Mouse (Mus musculus): Measurements from ENCODE around the gene Pdia4. TPM values are rescaled to one million over a fixed set of nuclear protein-coding genes. Genes with fewer than 3 reads are reported as not detected.

Gene Pdia4
- total RNA-seq, 2 experiments from 2014 or later = 54.7 to 58.1 TPM

DNA sequence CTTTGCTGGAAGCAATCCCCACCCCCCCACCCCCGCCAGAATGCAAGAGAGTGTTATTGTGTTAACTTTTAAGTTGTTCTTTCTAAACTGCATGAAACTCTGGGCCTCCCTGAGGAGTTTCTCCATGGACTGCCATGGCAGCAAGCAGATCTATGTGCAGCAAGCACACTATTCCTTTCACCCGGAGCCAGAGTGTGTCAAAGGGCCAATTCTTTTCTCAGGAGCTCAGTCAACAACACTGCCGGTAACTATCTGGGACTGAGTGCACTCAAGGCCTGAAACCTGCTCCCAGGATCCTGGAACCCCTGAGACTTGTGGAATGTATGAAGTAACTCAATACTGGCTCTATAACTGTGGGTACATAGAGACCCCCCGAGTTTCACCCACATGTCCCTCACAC, 4.2 kb downstream of the Pdia4 start:
- no peak for DNase-seq (ENCODE audit: extremely low spot score in 1 of 2, low spot score in 2 of 2)
- H3K4me3 ChIP-seq = no peak overlapping the region
- intact Hi-C loops (cut with DNase I) = no loop called here
- TF ChIP-seq CTCF (IDR thresholded peaks at IDR 0.05) = no peak
- H3K27ac ChIP-seq = no peak overlapping the region

DNA sequence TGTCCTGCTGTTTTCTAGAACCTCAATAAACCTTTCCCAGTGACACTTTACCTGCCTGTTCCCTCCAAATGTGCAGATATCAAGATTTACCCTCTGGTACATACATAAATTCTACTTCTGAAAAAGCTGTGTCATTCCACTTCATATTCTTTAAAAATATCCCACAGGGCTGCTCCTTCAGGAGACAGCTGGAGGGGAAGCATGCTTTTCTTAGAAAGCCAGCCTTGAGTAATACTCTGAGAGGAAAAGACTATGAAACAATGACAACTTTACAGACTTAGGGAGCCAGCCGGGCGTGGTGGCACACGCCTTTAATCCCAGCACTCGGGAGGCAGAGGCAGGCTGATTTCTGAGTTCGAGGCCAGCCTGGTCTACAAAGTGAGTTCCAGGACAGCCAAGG, 4.7 kb downstream of the Pdia4 start:
- intact Hi-C loops (cut with DNase I) = no loop called here
- peak overlapping the region; percentile 42; the same call in 1 of the 2 replicates for H3K27ac ChIP-seq

DNA sequence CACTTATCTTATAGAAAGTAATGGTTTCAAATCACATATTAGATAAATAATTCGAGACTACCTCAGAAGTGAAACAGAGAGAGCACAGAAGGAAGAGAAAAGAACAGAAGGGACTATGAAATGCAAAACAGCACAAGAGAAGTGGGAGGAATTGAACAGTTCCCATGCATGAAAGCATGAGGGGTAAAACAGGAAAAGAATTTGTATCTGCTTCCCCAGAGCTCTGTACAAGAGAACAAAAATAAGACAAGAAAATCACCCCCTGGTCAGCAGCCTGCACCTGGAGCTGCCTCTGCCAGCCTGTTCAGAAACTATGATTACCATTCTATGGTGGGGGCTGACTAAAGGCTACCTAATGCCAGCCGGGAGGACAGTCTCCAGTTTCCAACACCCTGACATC, 5.8 kb downstream of the Pdia4 start:
- Histone ChIP-seq H3K27ac (no peak overlapping the region), H3K4me3 (no peak overlapping the region)
- DNase-seq (ENCODE audit: extremely low spot score in 1 of 2, low spot score in 2 of 2) = no peak
- intact Hi-C loops (cut with DNase I) = no loop called here
- TF ChIP-seq CTCF (IDR thresholded peaks at IDR 0.05) = no peak

More for the DNA sequence above, 4.7 kb downstream of the Pdia4 start:
- DNase-seq (ENCODE audit: extremely low spot score in 1 of 2, low spot score in 2 of 2) = no peak
- no peak for TF ChIP-seq CTCF (IDR thresholded peaks at IDR 0.05)
- H3K4me3 ChIP-seq = no peak overlapping the region

DNA sequence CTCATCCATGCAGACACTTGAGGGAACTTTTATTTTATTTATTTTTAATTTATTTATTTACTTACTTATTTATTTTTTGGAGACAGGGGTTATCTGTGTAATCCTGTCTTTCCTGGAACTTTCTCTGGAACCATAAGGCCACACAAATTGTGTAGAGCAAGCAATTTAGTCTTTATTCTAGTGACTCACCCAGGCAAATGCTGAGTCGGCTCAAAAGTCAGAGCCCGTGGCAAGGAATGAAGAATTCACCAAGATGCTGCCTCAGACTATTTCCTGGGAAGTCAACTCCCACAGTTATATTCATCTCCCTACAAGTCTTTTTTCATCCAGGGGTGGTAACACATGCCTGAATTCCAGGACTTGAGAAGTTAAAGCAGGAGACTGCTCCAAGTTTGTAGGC, 7.7 kb downstream of the Pdia4 start:
- Histone ChIP-seq H3K4me3 (no peak overlapping the region), H3K27ac (no peak overlapping the region)
- no peak for TF ChIP-seq CTCF (IDR thresholded peaks at IDR 0.05)
- intact Hi-C loops (cut with DNase I) = no loop called here
- no peak for DNase-seq (ENCODE audit: extremely low spot score in 1 of 2, low spot score in 2 of 2)

DNA sequence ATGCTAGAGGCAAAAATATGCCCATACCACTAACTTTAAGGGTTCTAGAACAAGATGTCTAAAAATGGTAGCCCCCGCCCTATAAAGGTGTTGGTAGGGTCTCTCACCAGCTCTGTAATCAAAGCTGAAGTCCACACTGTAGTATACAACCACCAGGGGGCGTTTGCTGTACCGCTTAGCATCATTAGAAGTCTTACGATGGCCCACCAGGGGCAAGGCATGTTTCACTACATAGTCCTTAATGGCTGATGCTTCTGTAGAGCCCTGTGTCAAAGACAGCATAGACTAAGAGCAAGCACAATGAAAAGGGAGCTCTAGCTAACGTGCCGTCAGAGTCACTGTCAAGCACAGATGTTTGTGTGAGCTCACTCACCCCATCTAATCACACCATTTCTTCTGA, 14.2 kb downstream of the Pdia4 start:
- no peak overlapping the region for H3K4me3 ChIP-seq
- no peak overlapping the region for H3K27ac ChIP-seq
- no peak for DNase-seq (ENCODE audit: extremely low spot score in 1 of 2, low spot score in 2 of 2)
- intact Hi-C loops (cut with DNase I) = loop anchor here (1.0 kb wide), 1 partner anchor 30 kb away; no protein-coding TSS in a partner anchor
- peak; percentile 86 for TF ChIP-seq CTCF (IDR thresholded peaks at IDR 0.05)

DNA sequence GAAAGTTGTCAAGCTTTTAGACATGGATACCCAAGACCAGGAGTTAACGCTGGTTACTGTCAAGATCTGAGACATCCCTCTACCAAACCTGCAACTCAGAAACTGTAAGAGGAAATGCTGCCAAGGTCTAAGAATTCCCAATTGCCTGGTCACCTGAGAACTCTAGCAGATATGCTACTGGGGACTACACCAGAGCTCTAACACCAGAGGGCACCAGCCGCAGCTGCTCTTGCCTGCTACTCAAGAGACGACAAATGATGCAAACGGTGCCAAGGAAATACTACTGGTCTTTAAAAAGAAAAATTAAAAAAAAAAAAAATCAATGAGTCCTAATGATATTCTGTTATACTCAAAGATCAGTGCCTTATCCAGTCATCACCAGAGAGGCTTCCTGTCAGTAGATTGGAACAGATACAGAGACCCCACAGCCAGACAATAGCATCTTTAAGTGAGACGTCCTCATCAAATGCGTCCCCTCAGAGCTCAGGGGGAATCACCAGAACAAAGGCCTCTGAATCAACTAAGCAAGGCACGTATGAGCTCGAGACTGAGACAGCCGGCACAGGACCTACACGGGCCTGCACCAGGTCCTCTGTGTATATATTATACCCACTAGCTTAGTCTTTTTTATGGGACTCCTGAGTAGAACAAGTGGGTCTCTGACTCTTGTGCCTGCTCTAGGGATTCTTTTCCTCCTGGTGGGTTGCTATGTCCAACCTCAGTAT, 19.0 kb downstream of the Pdia4 start:
- TF ChIP-seq CTCF (IDR thresholded peaks at IDR 0.05) = peak; percentile 59
- DNase-seq (ENCODE audit: extremely low spot score in 1 of 2, low spot score in 2 of 2) = peak in 1 of 2 experiments; percentile 30
- Histone ChIP-seq H3K4me3 (no peak overlapping the region), H3K27ac (no peak overlapping the region)
- intact Hi-C loops (cut with DNase I) = no loop called here

DNA sequence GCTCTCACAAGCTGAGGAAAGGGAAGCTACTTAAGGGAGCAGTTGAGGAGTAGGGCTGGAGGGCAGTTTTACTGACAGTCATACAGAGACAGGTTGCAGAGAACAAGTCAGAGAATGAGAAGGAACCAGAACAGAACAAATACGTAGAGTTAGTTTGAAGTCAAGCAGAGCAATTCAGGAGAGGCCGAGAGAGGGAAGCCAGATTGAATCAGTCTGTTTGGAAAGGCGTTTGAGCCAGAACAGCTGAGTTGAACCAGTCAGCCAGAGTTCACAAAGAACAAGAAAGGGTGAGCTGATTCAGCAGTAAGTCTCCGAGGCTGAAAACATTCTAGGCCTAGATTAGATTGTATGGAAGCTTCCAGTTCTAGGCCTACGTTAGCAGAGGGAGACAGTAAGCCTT, 19.9 kb downstream of the Pdia4 start:
- intact Hi-C loops (cut with DNase I) = no loop called here

DNA sequence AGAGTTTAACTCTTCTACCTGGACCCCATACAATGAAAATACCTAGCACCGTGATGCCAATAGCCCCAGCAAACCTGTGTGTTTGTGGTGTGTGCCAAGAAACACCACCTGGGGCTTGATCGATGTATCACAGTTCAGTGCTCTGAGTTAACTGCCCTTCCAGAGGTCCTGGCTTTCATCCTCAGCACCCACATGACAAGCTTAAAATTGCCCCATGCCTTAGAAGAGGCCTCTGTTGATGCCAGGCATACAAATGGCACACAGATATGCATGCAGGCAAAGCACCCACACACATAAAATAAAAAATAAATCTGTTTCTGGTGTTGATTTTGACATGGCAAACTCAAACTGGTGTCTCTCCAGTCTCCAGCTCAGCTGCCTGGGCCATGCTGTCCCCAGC, 20.7 kb downstream of the Pdia4 start:
- no peak for DNase-seq (ENCODE audit: extremely low spot score in 1 of 2, low spot score in 2 of 2)
- no peak for TF ChIP-seq CTCF (IDR thresholded peaks at IDR 0.05)
- Histone ChIP-seq H3K27ac (no peak overlapping the region), H3K4me3 (no peak overlapping the region)
- intact Hi-C loops (cut with DNase I) = no loop called here

More for the DNA sequence above, 19.9 kb downstream of the Pdia4 start:
- no peak for TF ChIP-seq CTCF (IDR thresholded peaks at IDR 0.05)
- no peak overlapping the region for H3K27ac ChIP-seq
- H3K4me3 ChIP-seq = no peak overlapping the region
- no peak for DNase-seq (ENCODE audit: extremely low spot score in 1 of 2, low spot score in 2 of 2)

DNA sequence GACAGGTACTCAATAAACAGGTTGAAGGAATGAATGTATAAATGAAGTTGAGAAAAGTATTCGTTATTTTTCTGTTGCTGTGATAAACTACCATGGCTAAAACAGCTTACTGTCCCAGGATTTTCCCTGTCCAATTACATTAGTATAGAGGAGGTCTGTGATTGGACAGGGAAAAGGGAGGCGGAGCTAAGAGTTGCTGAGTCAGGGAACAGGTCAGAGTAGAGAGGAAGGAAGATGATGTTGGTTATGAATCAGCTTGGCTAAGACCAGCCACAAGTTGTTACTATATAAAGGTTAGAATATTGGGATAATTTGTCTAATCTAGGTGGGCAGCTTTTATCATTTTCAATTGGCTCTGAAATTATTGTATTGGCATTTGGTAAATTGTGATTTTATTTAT, 22.5 kb downstream of the Pdia4 start:
- TF ChIP-seq CTCF (IDR thresholded peaks at IDR 0.05) = no peak
- H3K27ac ChIP-seq = no peak overlapping the region
- DNase-seq (ENCODE audit: extremely low spot score in 1 of 2, low spot score in 2 of 2) = no peak
- no peak overlapping the region for H3K4me3 ChIP-seq
- intact Hi-C loops (cut with DNase I) = no loop called here

DNA sequence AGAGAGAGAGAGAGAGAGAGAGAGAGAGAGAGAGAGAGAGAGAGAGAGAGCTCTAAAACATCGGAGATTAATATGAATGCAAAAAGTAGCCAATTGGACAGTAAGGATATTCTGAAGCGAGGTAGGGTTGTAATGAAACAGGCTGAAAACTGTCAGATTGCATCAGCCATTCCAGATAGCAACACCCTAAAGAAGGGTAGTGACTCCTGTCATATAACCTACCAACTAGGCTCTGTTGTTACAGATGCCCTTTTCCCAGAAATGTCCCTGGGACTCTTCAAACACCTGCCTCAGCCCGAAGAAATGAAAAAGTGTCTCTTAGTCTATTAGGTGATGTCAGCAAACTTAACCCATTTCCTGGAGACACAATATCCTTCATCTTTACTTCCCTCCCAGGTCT, 24.4 kb downstream of the Pdia4 start:
- no peak for DNase-seq (ENCODE audit: extremely low spot score in 1 of 2, low spot score in 2 of 2)
- intact Hi-C loops (cut with DNase I) = no loop called here
- no peak for TF ChIP-seq CTCF (IDR thresholded peaks at IDR 0.05)
- H3K4me3 ChIP-seq = peak overlapping the region; percentile 66
- peak overlapping the region; percentile 78 for H3K27ac ChIP-seq

DNA sequence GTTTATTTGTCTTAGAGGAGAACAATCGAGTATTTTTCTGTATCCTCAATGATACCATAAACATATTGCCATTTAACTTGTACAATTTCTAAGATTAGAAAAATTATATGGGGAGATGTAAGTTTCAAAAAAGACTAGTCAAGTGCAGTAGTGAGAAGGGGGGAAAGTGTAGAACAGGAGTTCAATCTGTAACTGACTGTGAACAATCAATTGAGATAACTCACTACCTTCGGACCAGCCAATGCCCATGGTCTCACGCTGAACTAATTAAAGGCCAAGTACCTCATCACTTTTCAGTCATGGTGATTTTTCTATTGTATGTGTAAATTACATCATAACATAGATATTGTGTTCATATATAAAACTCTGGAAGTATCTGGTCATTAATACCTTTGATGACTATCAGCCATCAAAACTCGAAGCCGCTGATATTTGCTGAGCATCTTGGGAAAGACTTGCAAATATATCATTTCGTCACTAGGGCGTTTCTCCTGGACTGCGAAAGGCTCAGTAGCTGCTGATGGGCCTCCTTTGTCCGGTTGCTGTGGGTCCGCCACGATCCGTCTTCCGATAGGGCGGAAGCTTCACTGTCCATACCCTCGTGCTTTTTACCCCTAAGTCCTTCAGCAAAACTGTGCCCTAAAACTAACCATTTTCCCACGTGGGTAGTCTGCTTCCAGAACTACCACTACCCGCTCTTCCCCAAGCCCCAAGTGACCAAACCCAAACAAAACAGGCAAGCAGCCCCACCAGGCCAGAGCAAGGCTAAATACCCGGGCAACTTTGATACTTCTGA, 25.1 kb downstream of the Pdia4 start:
- Histone ChIP-seq H3K27ac (peak overlapping the region; percentile 99), H3K4me3 (peak overlapping the region; percentile 66)
- peak; percentile 76 to 79 for DNase-seq (ENCODE audit: extremely low spot score in 1 of 2, low spot score in 2 of 2)
- peak; percentile 15 for TF ChIP-seq CTCF (IDR thresholded peaks at IDR 0.05)
- intact Hi-C loops (cut with DNase I) = no loop called here

DNA sequence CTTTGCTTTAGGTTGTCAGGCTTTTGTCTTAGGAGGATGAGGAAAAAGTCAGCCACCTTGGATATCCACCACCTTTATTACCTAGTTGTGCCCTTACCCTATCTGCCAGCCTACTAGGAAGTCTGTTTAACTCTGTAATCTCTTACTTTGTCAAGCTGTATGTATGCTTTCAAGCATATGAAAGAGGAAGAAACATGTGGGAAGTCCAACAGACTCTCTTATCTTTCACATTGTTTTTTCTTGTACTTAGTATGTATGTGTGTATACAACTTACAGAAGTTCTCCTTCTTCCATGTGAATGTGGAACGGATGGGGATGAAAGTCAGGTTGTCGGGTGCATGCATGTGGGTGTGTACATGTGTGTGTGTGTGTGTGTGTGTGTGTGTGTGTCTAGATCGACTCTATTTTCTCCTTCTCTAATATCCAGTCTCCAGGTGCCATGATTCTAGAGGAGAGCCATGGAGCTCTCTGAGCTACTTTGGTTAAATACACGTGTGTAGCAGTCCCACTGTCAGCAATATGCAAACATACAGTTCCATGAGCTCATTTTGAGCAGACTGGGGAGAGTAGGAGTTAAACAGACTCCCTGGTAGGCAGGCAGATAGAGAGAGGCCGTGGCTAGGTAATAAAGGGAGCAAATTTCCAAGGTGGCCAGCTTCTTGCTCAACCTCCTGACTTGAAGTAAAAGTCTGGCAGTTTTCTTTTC, 28.4 kb downstream of the Pdia4 start:
- TF ChIP-seq CTCF (IDR thresholded peaks at IDR 0.05) = no peak
- no peak for DNase-seq (ENCODE audit: extremely low spot score in 1 of 2, low spot score in 2 of 2)
- Histone ChIP-seq H3K27ac (no peak overlapping the region), H3K4me3 (no peak overlapping the region)
- intact Hi-C loops (cut with DNase I) = no loop called here

Data from left cerebral cortex, adult 2 months (tissue).